Mouse (Mus musculus) embryonic fibroblast, embryonic 13.5 days (primary cell): Measurements from ENCODE around the gene Tbc1d19.

Experiments
- CTCF ChIP-seq: IDR thresholded peaks from 2 replicates; pipeline ENCODE4 v1.5.1; 2011; ENCODE audit warnings: mild to moderate bottlenecking, control low read depth, low read length, moderate library complexity, borderline replicate concordance; ENCODE audit not compliant: insufficient read depth
- POLR2A ChIP-seq: IDR thresholded peaks from 2 replicates; pipeline ENCODE4 v1.6.1; 2011; ENCODE audit warnings: low read depth, mild to moderate bottlenecking, control low read depth, low read length, moderate library complexity

DNA sequence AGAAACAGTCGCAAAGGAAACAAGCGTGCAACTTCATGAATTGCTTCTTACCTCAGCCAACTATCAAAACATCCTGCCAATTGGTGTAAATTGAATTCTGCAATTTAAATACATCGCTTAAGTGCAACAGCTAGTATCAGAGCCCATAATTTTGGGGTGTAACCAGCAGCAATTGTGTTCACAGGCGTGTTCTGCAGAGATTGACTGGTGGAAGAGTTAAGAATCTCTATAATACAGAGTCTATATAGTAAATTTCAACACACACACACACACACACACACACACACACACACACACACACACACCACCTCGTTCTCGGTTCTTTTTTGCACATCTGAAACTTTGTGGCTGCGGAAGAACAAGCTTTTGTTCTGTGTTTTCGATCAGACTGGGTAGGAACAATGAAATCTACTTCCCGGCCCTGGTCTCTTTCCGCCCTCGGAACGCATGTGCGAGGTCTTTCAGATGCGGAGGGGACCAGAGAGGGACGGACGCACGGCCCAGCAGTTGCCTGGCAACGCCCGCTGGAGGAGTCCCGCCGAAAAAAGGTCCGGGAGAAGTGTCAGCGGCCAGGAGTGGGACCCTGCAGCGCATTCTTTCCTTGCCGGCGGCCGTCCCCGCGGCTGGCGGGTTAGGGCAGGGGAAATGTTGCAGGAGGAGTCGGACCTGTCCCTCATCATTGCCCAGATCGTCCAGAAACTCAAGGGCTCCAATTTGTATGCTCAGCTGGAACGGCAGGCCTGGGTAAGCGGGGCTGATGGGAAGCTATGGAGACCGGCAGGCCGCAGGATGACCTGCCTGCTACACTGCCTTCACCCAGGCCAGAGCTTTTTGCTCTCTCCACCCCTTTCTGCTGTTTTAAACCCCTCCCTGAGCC is at the start of gene Tbc1d19:
- no peak for TF ChIP-seq CTCF
- TF ChIP-seq POLR2A = peak; percentile 55
